Mouse (Mus musculus): ENCODE data around the gene Olfr414. TPM values are rescaled to one million over a fixed set of nuclear protein-coding genes. Genes with fewer than 3 reads are reported as not detected.

Gene Olfr414
- total RNA-seq (2023): not detected

GRCm38 (mm10) chr1:174423764-174424163, at the start of gene Olfr414:
Gene Olfr414 (plus strand): TSS chr1:174424064.

GRCm38 (mm10) chr1:174390746-174391145, 33.1 kb upstream of the Olfr414 start, which contains the start of gene Olfr248:
Gene Olfr248 (plus strand): TSS chr1:174391046.

GRCm38 (mm10) chr1:174441782-174442181, 17.9 kb downstream of the Olfr414 start, which contains the start of gene Olfr220:
Gene Olfr220 (plus strand): TSS chr1:174442082.

Other genes with a start within 250 kb of the Olfr414 start
- not detected for gene Olfr419, start 172.0 kb upstream of the Olfr414 start, total RNA-seq (2023)
- gene Mptx1, start 93.5 kb upstream of the Olfr414 start, total RNA-seq (2023): not detected
- not detected for gene Olfr417, start 58.9 kb upstream of the Olfr414 start, total RNA-seq (2023)
- not detected for gene Olfr248, start 33.0 kb upstream of the Olfr414 start, total RNA-seq (2023)
- not detected for gene Olfr220, start 18.0 kb downstream of the Olfr414 start, total RNA-seq (2023)
- 1 to 10 TPM; 1.4 to 2.3 TPM for gene Fmn2, start 77.8 kb downstream of the Olfr414 start, total RNA-seq (2023)

All from monocyte, adult 59 days (primary cell).